Mouse (Mus musculus) NIH3T3 (cell line): ENCODE data around the gene Gm49342.

Experiments
- DNase-seq: peaks from one replicate; pipeline ENCODE4 v3.0.0-alpha.2; 2012; ENCODE audit warnings: low read depth

Gene Gm49342

DNA sequence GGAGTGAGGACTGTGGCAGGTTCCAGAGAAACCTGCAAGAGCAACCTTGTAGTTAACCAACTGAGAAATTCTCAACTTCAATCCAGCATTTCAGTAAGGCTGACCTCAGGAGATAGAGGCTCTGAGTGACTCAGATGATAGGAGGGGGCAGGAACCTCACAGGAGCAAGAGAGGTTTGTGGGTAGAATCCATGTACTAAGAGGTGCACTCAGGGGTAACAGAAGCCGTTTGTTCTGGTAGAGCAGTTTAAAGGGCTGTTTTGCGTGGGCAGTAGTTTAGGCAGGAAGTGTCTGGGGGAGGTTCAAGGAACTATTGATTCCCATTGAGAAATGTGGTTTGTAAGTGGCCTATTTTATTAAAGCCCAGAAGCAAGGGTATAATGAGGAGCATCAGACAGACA is 36.9 kb downstream of the Gm49342 start:
- DNase-seq, result no peak

- DNase-seq, result peak; percentile 1
These were observed 37.5 kb downstream of the Gm49342 start for GRCm38 (mm10) chr14:50981837-50982236.

DNA sequence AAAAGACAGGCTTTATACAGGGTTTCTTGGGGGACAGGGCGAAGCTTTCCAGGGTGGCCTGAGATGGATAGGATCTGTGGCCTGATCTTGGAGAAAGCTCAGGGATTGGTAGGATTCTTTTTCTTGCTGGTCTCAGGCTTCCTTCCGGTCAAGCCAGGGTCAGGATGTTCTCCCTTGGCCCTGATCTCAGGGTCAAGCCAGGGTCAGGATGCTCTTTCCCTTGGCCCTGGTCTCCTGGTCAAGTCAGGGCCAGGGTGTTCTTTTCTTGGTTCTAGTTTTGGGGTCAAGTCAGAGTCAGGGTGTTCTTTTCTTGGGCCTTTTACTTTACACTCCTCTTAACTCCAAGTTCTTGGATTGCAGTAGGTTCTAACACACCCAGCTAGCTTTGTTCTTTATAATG is 43.4 kb downstream of the Gm49342 start:
- no peak for DNase-seq

DNA sequence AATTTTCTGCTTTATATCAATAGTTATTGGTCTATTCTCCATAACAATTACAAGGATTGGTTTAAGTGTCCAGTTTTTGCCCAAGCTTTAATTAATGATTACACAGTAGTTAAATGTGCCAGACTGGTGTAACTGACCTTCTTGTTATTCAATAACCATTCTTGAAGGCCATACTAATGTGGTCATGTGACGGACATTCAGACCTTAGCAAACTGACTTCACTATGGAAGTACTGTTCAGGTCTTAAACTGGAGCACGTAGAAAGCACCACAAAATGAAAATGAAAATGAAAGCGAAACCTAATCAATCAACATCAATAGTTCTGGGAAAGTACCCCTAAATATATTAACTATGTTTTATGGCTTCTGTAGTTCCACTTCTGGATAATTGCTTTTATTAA is 46.7 kb downstream of the Gm49342 start:
- no peak for DNase-seq

- no peak for DNase-seq
These were observed 52.8 kb downstream of the Gm49342 start for GRCm38 (mm10) chr14:50997088-50997487.

GRCm38 (mm10) chr14:50997999-50998666 is 53.8 kb downstream of the Gm49342 start:
- no peak for DNase-seq

GRCm38 (mm10) chr14:51007152-51007801 is 63.0 kb downstream of the Gm49342 start, which contains the start of gene Rnase10:
Rnase10 (plus strand) TSS chr14:51007751.
- peak; percentile 75 for DNase-seq

DNA sequence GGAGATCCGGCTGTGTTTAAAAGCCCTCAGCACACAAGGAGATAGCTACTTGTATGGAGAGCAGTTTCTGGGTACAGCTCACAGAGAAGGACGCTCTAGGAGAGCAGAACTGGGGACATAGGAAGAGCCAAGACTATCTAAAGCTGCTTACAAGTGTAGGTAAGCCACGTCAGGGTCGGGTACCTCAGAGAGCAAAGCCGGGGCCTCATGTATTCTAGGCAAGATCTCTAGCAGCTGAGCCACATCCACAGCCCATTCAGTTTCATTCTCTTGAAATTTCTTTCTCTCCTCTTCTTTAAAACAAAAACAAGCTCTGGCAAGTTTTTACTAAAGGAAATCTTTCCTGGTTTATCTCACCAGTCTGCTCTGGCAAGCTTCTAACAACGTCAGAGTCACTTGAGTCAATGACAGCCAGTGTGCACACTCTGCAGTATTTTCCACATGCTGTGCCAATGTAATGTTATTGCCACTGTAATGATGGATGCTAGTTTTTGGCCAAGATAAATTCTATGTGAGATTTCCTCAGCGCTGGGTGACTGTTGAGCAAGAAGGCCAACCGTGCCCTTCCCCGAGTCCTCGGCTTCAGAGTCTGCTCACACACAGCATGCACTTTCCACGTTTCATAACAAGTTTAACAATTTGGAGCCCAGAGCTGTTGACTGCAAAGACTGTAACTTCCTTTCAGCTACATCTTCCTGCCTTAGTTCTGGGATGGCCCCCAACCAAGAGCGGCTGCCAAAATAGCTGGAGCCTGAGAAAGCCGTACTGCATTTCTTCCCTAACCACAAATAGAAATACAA is 63.8 kb downstream of the Gm49342 start:
- DNase-seq, result peak; percentile 92

GRCm38 (mm10) chr14:51008781-51009180 is 64.5 kb downstream of the Gm49342 start:
- DNase-seq, result peak; percentile 58

DNA sequence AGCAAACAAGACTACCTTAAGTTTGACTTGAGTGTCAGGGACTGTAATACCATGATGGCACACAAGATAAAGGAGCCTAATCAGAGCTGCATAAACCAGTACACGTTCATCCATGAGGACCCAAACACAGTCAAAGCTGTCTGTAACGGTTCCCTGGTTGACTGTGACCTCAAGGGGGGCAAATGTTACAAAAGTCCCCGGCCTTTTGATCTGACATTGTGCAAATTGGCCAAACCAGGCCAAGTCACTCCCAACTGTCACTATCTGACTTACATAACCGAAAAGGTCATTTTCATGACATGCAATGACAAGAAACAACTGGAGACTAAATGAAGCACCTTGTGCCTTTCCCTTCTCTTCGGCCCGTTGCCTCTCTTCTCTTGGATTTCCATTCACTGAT is 65.3 kb downstream of the Gm49342 start:
- DNase-seq, result no peak
